Mouse (Mus musculus): ENCODE measurements around the gene Ap1s2. TPM values are rescaled to one million over a fixed set of nuclear protein-coding genes. Genes with fewer than 3 reads are reported as not detected.

The Ap1s2 gene
- polyA plus RNA-seq, 1 experiment from 2014 or later: 26.8 TPM

Other genes starting within 250 kb of the Ap1s2 start
- 0.16 TPM in 1 of 2 replicates, not detected in the other for gene Rnf138rt1, start 147.7 kb upstream of the Ap1s2 start, polyA plus RNA-seq (2014; fragmentation: Nextera tagmentation; extraction: Ambion mirVana)
- 63.2 and 71.1 TPM in 2 replicates for gene Zrsr2, start 49.6 kb downstream of the Ap1s2 start, polyA plus RNA-seq (2014; fragmentation: Nextera tagmentation; extraction: Ambion mirVana)
- 0.86 and 1.3 TPM in 2 replicates for gene Car5b, start 119.0 kb downstream of the Ap1s2 start, polyA plus RNA-seq (2014; fragmentation: Nextera tagmentation; extraction: Ambion mirVana)
- gene Siah1b, start 167.5 kb downstream of the Ap1s2 start, polyA plus RNA-seq (2014; fragmentation: Nextera tagmentation; extraction: Ambion mirVana): 35.9 and 36.7 TPM in 2 replicates
- 29.7 and 31.0 TPM in 2 replicates for gene Cltrn, start 179.8 kb downstream of the Ap1s2 start, polyA plus RNA-seq (2014; fragmentation: Nextera tagmentation; extraction: Ambion mirVana)
- 46.4 and 53.1 TPM in 2 replicates for gene Ace2, start 230.3 kb downstream of the Ap1s2 start, polyA plus RNA-seq (2014; fragmentation: Nextera tagmentation; extraction: Ambion mirVana)

Data from kidney, embryonic 14.5 days (tissue).